Mouse (Mus musculus): ENCODE measurements at regions not wholly inside any gene's neighbourhood (a gene's known extent, or its start where the extent isn't known, plus 50 kb on each side); places are given as distances from the start of the nearest gene placed in this dataset.

DNA sequence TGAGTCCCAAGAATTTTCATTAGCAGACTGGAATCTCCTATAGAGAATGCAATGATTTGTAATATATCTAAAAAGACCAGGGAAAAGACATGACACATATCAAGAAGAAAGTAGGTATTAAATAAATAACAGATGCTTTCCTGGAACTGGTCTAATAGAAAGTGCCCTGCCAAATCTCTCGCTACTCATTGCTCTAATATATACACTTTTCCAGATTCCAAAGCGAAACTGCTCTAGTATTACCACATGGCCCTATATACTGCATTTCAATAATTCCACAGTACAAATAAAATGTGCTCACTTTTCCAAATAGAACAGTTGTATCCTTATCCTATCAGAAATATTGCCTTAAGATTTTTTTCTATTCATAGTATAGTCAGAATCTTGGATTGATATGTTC is 909.0 kb upstream of the Cited2 start:
- TF ChIP-seq POLR2A (IDR thresholded peaks at IDR 0.05; ENCODE audit: low read depth, low read length) = no peak
- TF ChIP-seq CTCF (conservative IDR thresholded peaks at IDR 0.05; ENCODE audit: insufficient read depth, insufficient read length, low read depth, low read length) = no peak

All from kidney, adult 2 months (tissue).